Mouse (Mus musculus) heart, postnatal 0 days (tissue): ENCODE measurements around the gene Cela1. TPM values are rescaled to one million over a fixed set of nuclear protein-coding genes. Genes with fewer than 3 reads are reported as not detected.

ENCODE experiments used
- ATAC-seq: fragments of 200-750 bp; cut with Nextera tagmentation; 2 replicates; pipeline ENCODE4 v1.8.0; 2017; ENCODE audit warnings: low read depth, moderate number of reproducible peaks, moderate library complexity; ENCODE audit not compliant: insufficient read depth
- DNase-seq: peaks from one replicate; pipeline ENCODE4 v3.0.0-alpha.2; 2016; ENCODE audit warnings: low spot score
- H3K27ac ChIP-seq: fragments of 300-500 bp; sonication (generic); 2 replicates; pipeline ENCODE4 v1.5.1; 2014; ENCODE audit warnings: low read depth, mild to moderate bottlenecking
- H3K27me3 ChIP-seq: fragments of 300-500 bp; sonication (generic); 2 replicates; pipeline ENCODE4 v1.6.1; 2014; ENCODE audit warnings: low read length, mixed read lengths; ENCODE audit not compliant: control insufficient read depth, insufficient read depth
- H3K36me3 ChIP-seq: fragments of 300-500 bp; sonication (generic); replicated peaks from 2 replicates; pipeline ENCODE4 v1.6.1; 2014; ENCODE audit warnings: low read length, mixed read lengths; ENCODE audit not compliant: control insufficient read depth, insufficient read depth
- H3K4me1 ChIP-seq: fragments of 300-500 bp; sonication (generic); 2 replicates; pipeline ENCODE4 v1.6.1; 2014; ENCODE audit warnings: antibody characterized with exemption; ENCODE audit not compliant: control insufficient read depth, insufficient read depth
- H3K4me2 ChIP-seq: fragments of 300-500 bp; sonication (generic); 2 replicates; pipeline ENCODE4 v1.6.1; 2014; ENCODE audit warnings: low read depth, mild to moderate bottlenecking, low read length, moderate library complexity
- H3K4me3 ChIP-seq: fragments of 300-500 bp; sonication (generic); 2 replicates; pipeline ENCODE4 v1.5.1; 2014; ENCODE audit warnings: low read depth, low read length
- H3K9ac ChIP-seq: fragments of 300-500 bp; sonication (generic); replicated peaks from 2 replicates; pipeline ENCODE4 v1.6.1; 2014; ENCODE audit warnings: low read depth, low read length, mixed read lengths
- H3K9me3 ChIP-seq: fragments of 300-500 bp; sonication (generic); replicated peaks from 2 replicates; pipeline ENCODE4 v1.6.1; 2016; ENCODE audit warnings: low read length; ENCODE audit not compliant: control insufficient read depth
- CTCF ChIP-seq: IDR thresholded peaks from 2 replicates; pipeline ENCODE4 v1.5.1; 2016; ENCODE audit warnings: antibody characterized with exemption, control low read depth, low read depth
- EP300 ChIP-seq: IDR thresholded peaks from 2 replicates; pipeline ENCODE4 v1.6.1; 2016; ENCODE audit warnings: antibody characterized with exemption, low read depth
- WGBS: fragments of 180-500 bp; shearing (Covaris S2); extraction: QIAGEN DNeasy Blood & Tissue Kit; methylation state at CpG from one replicate; pipeline ENCODE4 v1.1.7; 2014; 5-methylcytosine and 5-hydroxymethylcytosine counted together
- polyA plus RNA-seq: library from polyadenylated mRNA; unstranded; fragments of >200 nt; fragmentation: Nextera tagmentation; extraction: Ambion mirVana; gene quantifications from 2 replicates; pipeline ENCODE4 v1.2.1, GENCODE M21; 2015
- total RNA-seq: library from RNA; depleted of rRNA; stranded (reverse); fragments of >200 nt; gene quantifications from 2 replicates; pipeline ENCODE4 v1.2.3, GENCODE M21; 2014; ENCODE audit warnings: low replicate concordance

Gene Cela1
- total and polyA plus RNA-seq, 2 experiments from 2014 or later: 1.8 TPM; not detected in 1

DNA sequence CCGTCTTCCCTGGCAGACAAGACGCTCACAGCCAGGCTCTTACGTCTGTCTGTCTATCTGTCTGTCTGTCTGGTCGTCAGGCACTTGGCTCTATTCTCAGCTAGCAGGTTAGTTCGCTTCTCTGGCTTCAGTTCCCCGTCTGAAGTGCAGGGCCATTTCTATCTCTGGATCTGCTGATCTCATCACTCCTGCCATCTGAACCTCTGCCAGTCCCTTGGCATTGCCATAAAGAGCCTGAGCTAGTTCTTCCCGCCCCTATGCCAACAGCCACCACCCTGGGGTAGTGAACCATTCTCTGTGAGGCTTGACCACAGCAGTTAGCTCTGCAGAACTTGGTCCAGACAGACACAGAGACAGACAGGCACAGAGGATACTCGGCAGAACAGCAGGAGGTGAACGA is 27.4 kb downstream of the Cela1 start:
- H3K4me1 ChIP-seq: no peaks in the 10 kb centered on the region
- H3K4me2 ChIP-seq: no peak overlapping the region
- TF ChIP-seq CTCF (no peak), EP300 (no peak)
- no peak overlapping the region for H3K4me3 ChIP-seq
- H3K9me3 ChIP-seq: no peaks in the 10 kb centered on the region
- DNase-seq (no peak), ATAC-seq (no peak)
- H3K9ac ChIP-seq: no peak overlapping the region
- no peaks in the 10 kb centered on the region for H3K27me3 ChIP-seq
- H3K36me3 ChIP-seq: no peaks in the 10 kb centered on the region
- no peak overlapping the region for H3K27ac ChIP-seq
- WGBS: 70% methylated on average over 9 of the region's 9 CpGs

DNA sequence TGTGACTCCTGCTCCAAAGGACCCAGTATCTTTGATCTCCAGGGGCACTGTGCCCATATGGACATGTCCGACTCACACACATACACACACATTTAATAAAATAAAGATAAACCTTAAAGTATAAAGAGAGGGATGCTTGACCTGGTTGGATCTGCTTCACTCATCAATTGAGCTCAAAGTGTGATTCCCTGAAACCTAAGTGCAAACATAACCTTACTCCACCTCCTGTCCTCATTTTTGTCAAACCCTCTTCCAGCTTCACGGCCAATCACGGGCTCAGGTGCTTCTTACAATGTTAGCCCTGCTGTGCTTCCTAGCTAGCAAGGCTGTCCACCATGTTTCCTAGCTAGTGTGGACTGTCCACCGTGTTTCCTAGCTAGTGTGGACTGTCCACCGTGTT is 32.5 kb downstream of the Cela1 start:
- no peaks in the 10 kb centered on the region for H3K4me1 ChIP-seq
- H3K4me2 ChIP-seq: no peak overlapping the region
- 82% methylated on average over 5 of the region's 5 CpGs for WGBS
- no peaks in the 10 kb centered on the region for H3K36me3 ChIP-seq
- H3K4me3 ChIP-seq: no peak overlapping the region
- ATAC-seq: no peak
- H3K9me3 ChIP-seq: no peaks in the 10 kb centered on the region
- no peak for TF ChIP-seq EP300
- no peak for TF ChIP-seq CTCF
- H3K27ac ChIP-seq: no peak overlapping the region
- H3K9ac ChIP-seq: no peak overlapping the region
- H3K27me3 ChIP-seq: no peaks in the 10 kb centered on the region
- DNase-seq: no peak

DNA sequence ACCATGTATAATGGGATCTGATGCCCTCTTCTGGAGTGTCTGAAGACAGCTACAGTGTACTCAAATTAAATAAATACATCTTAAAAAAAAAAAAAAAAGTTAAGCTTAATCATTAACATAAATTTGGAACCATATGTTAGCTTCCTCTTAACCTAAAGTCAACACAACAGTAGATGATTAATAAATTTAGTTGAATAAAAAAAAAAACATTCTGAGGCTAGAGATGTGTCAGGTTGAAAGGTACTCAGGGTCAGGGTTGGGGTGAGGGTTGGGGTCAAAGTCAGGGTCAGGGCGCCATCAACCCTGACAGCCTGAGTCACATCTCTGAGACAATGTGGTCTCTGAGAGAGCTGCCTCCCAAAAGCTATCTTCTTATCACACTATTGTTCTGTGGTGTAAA is 33.5 kb downstream of the Cela1 start:
- Histone ChIP-seq H3K4me1 (no peaks in the 10 kb centered on the region), H3K27me3 (no peaks in the 10 kb centered on the region), H3K4me2 (no peak overlapping the region), H3K9me3 (no peaks in the 10 kb centered on the region), H3K4me3 (no peak overlapping the region), H3K9ac (no peak overlapping the region), H3K27ac (no peak overlapping the region), H3K36me3 (no peaks in the 10 kb centered on the region)
- DNase-seq (no peak), ATAC-seq (no peak)
- 78% methylated on average over 1 of the region's 1 CpGs for WGBS
- TF ChIP-seq EP300 (no peak), CTCF (no peak)

DNA sequence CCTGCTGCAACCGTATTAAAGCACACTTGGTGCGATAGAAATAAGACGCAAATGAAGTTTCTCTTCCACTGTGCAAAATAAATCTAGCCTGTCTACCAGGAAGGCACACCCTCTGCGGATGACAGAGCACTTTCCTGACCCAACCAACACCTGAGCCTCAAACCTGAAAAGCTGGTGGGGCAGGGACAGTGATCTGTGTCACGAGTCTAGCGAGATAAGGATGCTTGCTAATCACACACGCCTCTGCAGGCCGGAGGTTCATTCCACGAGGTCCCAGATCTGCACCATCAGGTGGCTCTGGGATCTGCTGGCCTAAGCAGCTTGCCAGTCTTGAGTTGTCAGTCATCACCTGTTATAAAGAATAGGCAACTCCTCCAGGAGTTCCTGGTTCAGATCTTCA is 36.1 kb downstream of the Cela1 start:
- Histone ChIP-seq H3K9ac (no peak overlapping the region), H3K4me3 (no peak overlapping the region), H3K36me3 (no peaks in the 10 kb centered on the region), H3K4me2 (no peak overlapping the region), H3K9me3 (no peaks in the 10 kb centered on the region), H3K4me1 (no peaks in the 10 kb centered on the region), H3K27ac (no peak overlapping the region), H3K27me3 (no peaks in the 10 kb centered on the region)
- no peak for TF ChIP-seq CTCF
- no peak for TF ChIP-seq EP300
- ATAC-seq: no peak
- 58% methylated on average over 9 of the region's 9 CpGs for WGBS
- DNase-seq: no peak

DNA sequence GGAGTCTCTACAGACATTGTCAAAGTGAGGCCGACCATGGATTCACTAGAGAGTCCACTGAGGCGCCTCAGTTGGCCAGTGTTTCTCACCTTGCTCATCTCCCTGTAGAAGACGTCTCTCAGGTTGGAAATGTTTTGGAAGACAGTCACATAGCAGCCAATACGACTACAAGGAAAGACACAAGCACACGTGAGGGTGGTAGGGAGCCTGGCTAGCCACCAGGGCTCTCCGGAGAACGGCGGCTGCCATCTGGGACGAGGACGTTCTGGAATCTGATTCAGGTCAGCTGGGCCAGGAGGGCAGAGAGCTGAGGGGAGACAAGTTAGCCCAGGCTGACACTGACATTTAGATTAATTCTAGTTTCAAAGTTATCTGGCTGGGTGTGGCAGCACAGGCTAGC is 37.6 kb downstream of the Cela1 start:
- no peak for DNase-seq
- WGBS: 68% methylated on average over 10 of the region's 10 CpGs
- no peak for ATAC-seq

DNA sequence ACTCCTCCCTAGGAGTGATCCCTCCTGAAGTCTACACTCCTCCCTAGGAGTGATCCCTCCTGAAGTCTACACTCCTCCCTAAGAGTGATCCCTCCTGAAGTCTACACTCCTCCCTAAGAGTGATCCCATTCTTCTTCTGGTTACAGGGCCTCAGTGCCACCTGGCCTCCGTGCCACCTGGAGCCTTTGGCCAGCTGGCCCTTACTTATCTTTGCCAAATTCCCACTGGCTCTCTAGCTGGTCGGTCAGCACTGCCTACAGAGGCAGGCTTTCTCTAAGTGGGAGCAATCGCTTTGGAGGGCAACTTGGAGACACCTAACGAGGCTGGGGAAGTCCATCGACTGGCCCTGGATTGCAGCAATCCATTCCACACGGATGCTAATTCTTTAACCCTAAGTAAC is 41.6 kb downstream of the Cela1 start:
- 0 out of 2 replicates have a peak, but pooled peaks cover 4% of the 10 kb centered on the region for H3K4me1 ChIP-seq
- no peaks in the 10 kb centered on the region for H3K36me3 ChIP-seq
- no peak overlapping the region for H3K4me2 ChIP-seq
- DNase-seq (no peak), ATAC-seq (no peak)
- no peak overlapping the region for H3K27ac ChIP-seq
- no peaks in the 10 kb centered on the region for H3K27me3 ChIP-seq
- WGBS: 73% methylated on average over 6 of the region's 6 CpGs
- no peak overlapping the region for H3K9ac ChIP-seq
- H3K4me3 ChIP-seq: no peak overlapping the region
- TF ChIP-seq CTCF (no peak), EP300 (no peak)
- H3K9me3 ChIP-seq: no peaks in the 10 kb centered on the region

More for the DNA sequence above, 37.6 kb downstream of the Cela1 start:
- H3K36me3 ChIP-seq: no peaks in the 10 kb centered on the region
- H3K9ac ChIP-seq: no peak overlapping the region
- no peak overlapping the region for H3K4me2 ChIP-seq
- no peaks in the 10 kb centered on the region for H3K4me1 ChIP-seq
- H3K9me3 ChIP-seq: no peaks in the 10 kb centered on the region
- no peak overlapping the region for H3K27ac ChIP-seq
- TF ChIP-seq EP300 (no peak), CTCF (no peak)
- no peaks in the 10 kb centered on the region for H3K27me3 ChIP-seq
- H3K4me3 ChIP-seq: no peak overlapping the region
